Mouse (Mus musculus) forebrain, embryonic 14.5 days (tissue): ENCODE measurements around the gene Pnldc1. TPM values are rescaled to one million over a fixed set of nuclear protein-coding genes. Genes with fewer than 3 reads are reported as not detected.
"Not testable (repeated sequence)": the region's sequence is repeated elsewhere in the genome, so short reads cannot be mapped to it uniquely, and the experiment has no call there.

Experiments used
- ATAC-seq: fragments of 200-750 bp; cut with Nextera tagmentation; 2 replicates; pipeline ENCODE4 v1.8.0; 2017; ENCODE audit warnings: mild to moderate bottlenecking, moderate library complexity
- DNase-seq: peaks from one replicate; pipeline ENCODE4 v3.0.0-alpha.2; 2015; ENCODE audit warnings: low spot score
- H3K27ac ChIP-seq: fragments of 300-500 bp; sonication (generic); 2 replicates; pipeline ENCODE4 v1.5.1; 2014; ENCODE audit warnings: low read depth, mild to moderate bottlenecking, control low read depth, low read length, moderate library complexity
- H3K27me3 ChIP-seq: fragments of 300-500 bp; sonication (generic); replicated peaks from 2 replicates; pipeline ENCODE4 v1.6.1; 2014; ENCODE audit warnings: low read length, control low read depth, mixed read lengths; ENCODE audit not compliant: control insufficient read depth, insufficient read depth
- H3K36me3 ChIP-seq: fragments of 300-500 bp; sonication (generic); 2 replicates; pipeline ENCODE4 v1.6.1; 2014; ENCODE audit warnings: low read length, control low read depth; ENCODE audit not compliant: control insufficient read depth, insufficient read depth
- H3K4me1 ChIP-seq: fragments of 300-500 bp; sonication (generic); 2 replicates; pipeline ENCODE4 v1.6.1; 2014; ENCODE audit warnings: antibody characterized with exemption, low read length, control low read depth; ENCODE audit not compliant: control insufficient read depth, insufficient read depth
- H3K4me2 ChIP-seq: fragments of 300-500 bp; sonication (generic); 2 replicates; pipeline ENCODE4 v1.6.1; 2014; ENCODE audit warnings: mild to moderate bottlenecking, control low read depth, low read length
- H3K4me3 ChIP-seq: fragments of 300-500 bp; sonication (generic); 2 replicates; pipeline ENCODE4 v1.5.1; 2014; ENCODE audit warnings: low read depth, low read length, control low read depth
- H3K9ac ChIP-seq: fragments of 300-500 bp; sonication (generic); 2 replicates; pipeline ENCODE4 v1.6.1; 2014; ENCODE audit warnings: mild to moderate bottlenecking, low read length, control low read depth, moderate library complexity
- H3K9me3 ChIP-seq: fragments of 300-500 bp; sonication (generic); replicated peaks from 2 replicates; pipeline ENCODE4 v1.6.1; 2016; ENCODE audit warnings: low read length, control low read depth, mixed read lengths; ENCODE audit not compliant: control insufficient read depth
- WGBS: fragments of 180-500 bp; shearing (Covaris S2); extraction: QIAGEN DNeasy Blood & Tissue Kit; methylation state at CpG from one replicate; pipeline ENCODE4 v1.1.7; 2014; 5-methylcytosine and 5-hydroxymethylcytosine counted together
- polyA plus RNA-seq: library from polyadenylated mRNA; unstranded; fragments of >200 nt; fragmentation: Nextera tagmentation; extraction: Ambion mirVana; gene quantifications from 2 replicates; pipeline ENCODE4 v1.2.1, GENCODE M21; 2014

The Pnldc1 gene
- 1.5 and 2.2 TPM in 2 replicates for polyA plus RNA-seq

DNA sequence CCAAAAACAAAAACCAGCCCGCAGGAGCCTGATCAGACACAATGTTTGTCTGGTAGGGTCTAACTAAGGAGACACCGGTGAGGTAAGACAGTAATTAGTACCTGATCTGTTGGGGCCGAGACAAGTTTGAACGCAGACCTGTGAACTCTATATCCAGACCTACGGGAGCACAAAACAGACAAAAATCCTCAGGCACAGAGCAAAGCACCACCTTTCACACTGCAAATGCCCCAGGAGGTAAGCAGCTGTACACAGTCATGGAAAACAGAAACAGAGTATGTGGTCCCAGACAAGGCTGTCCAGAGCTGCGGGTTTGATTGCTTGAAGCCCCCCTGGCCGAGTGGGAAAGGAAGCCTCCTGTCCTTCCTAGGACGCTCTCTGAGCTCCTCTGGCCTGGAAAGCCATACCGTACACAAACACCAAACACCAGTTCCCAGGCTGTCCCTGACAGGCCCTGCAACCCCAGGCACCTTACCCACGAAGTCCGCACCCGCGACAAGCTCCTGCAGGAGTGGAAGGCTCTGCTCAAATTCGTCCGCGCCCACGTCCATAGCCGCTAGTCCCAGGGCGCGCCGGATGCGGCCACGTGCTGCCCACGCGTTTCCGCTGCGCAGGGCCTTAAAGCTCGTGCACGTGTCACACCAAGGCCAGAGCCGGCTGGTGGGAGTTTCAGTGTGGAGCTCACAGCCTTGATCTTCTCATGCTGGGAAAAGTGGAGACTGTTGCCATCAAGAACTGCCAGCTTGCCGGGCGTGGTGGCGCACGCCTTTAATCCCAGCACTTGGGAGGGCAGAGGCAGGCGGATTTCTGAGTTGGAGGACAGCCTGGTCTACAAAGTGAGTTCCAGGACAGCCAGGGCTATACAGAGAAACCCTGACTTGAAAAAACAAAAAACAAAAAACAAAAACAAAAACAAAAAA, at the start of gene Pnldc1:
Gene Pnldc1 (minus strand): TSS at position 870 of the 920 bp plus-strand sequence.
- ATAC-seq (no peak), DNase-seq (no peak)
- Histone ChIP-seq H3K27me3 (no peaks in the 10 kb centered on the region), H3K4me3 (no peak within 1 kb of the TSS), H3K4me1 (no peaks in the 10 kb centered on the region), H3K9me3 (no peaks in the 10 kb centered on the region), H3K4me2 (no peak within 1 kb of the TSS), H3K9ac (no peak within 1 kb of the TSS), H3K27ac (no peak within 1 kb of the TSS), H3K36me3 (peaks cover 46% of the 10 kb centered on the region)
- 82% methylated on average over 35 of the region's 35 CpGs for WGBS

DNA sequence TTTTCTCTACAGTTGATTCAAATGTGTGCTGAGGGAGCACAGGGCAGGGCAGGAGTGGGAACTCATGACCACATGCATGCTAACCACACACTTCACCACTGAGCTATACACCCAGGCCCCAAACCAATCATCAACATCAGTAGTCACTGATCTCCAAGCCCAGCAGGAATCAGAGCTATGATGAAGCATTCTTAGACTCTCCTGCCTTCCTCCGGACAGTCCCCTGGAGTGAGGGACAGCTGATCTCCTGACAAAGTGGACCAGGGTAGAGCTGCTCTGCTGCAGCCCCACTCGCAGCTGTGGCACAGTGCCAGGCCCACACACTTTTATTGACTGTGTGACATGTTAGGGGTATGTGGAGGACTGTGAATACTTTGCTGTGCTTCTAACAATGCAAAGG, 49.3 kb upstream of the Pnldc1 start:
- H3K36me3 ChIP-seq = peaks cover 21% of the 10 kb centered on the region
- not testable (repeated sequence) for DNase-seq, ATAC-seq, H3K4me1 ChIP-seq, H3K27me3 ChIP-seq, H3K27ac ChIP-seq, H3K9me3 ChIP-seq, H3K9ac ChIP-seq
- H3K4me2 ChIP-seq = peak overlapping the region; percentile 43
- H3K4me3 ChIP-seq = peak overlapping the region; percentile 18
- WGBS = 25% methylated on average over 1 of the region's 2 CpGs

DNA sequence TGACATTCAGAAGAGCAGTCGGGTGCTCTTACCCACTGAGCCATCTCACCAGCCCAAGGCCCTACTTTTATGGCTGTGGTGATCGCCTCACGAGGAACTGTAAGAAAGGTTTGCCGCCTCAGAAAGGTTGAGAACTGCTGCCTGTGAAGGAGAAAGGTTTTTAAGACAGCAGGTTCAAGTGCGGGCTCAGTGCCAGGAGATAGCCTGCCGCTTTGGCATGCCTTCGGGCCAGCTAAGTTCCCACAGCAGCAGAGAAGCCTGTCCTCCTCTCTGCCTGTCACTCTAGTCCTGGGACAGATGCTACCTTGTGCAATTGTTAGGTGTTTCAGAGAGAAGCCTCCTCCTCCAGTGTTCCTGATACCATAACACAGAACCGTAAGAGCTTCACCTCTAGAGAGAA, 46.6 kb upstream of the Pnldc1 start:
- 87% methylated on average over 8 of the region's 8 CpGs for WGBS
- peaks cover 9% of the 10 kb centered on the region; the same call in 1 of the 2 replicates for H3K4me1 ChIP-seq
- H3K4me3 ChIP-seq = no peak overlapping the region
- ATAC-seq (no peak), DNase-seq (no peak)
- no peak overlapping the region for H3K27ac ChIP-seq
- peaks cover 38% of the 10 kb centered on the region for H3K36me3 ChIP-seq
- H3K4me2 ChIP-seq = no peak overlapping the region
- no peaks in the 10 kb centered on the region for H3K9me3 ChIP-seq
- no peaks in the 10 kb centered on the region for H3K27me3 ChIP-seq
- H3K9ac ChIP-seq = no peak overlapping the region

DNA sequence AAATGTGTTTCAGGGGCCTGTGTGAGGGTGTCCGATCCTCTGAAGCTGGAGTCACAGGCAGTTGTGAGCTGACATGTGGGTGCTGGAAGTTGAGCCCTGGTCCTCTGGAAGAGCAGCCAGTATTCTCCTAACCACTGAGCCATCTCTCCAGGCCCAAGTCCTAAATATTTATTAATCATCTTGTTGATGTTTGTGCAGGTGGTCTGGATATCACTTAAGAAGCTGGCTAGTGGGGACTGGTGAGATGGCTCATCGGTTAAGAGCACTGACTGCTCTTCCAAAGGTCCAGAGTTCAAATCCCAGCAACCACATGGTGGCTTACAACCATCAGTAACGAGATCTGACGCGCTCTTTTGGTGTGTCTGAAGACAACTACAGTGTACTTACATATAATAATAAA, 39.6 kb upstream of the Pnldc1 start:
- no peak for DNase-seq
- 92% methylated on average over 5 of the region's 5 CpGs for WGBS
- Histone ChIP-seq H3K4me2 (no peak overlapping the region), H3K27ac (no peak overlapping the region), H3K36me3 (peaks cover 73% of the 10 kb centered on the region), H3K27me3 (no peaks in the 10 kb centered on the region), H3K9ac (no peak overlapping the region), H3K4me1 (no peaks in the 10 kb centered on the region), H3K9me3 (no peaks in the 10 kb centered on the region), H3K4me3 (no peak overlapping the region)
- no peak for ATAC-seq

DNA sequence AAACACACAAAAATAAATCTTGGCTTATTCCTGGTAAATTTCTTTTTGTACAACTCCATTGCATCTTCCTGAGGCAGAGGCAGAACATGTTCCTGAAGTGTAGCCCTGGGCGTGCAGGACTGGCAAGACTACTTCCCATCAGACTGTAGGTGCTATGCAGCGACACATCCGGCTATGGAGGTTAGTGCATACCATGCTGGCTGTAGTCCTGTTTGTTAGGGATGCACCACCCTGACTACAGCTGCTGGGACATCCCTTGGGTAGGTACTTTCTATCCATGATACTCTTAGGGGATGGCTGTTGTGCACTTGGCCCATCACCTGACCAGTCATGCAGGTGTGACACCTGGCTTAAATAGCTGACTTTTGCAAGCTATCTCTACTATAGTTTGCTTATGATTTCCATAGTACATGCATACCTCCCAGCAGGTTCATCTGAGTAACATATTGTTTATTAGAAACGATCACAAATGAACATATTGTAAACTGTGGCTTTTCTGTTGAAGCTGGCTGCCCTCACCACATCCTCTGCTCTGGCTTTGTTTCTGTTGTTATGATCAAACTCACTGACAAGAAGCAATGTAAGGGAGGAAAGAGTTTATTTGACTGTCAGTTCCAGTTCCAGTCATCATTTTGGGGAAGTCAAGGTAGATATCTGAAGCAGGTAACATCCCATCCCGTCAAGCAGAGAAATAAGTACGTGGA, 32.6 kb upstream of the Pnldc1 start:
- peaks cover 50% of the 10 kb centered on the region for H3K36me3 ChIP-seq
- no peaks in the 10 kb centered on the region for H3K27me3 ChIP-seq
- DNase-seq = no peak
- WGBS = 91% methylated on average over 6 of the region's 6 CpGs
- peaks cover 2% of the 10 kb centered on the region; the same call in 1 of the 2 replicates for H3K4me1 ChIP-seq
- no peak for ATAC-seq
- no peak overlapping the region for H3K9ac ChIP-seq
- H3K27ac ChIP-seq = no peak overlapping the region
- no peaks in the 10 kb centered on the region for H3K9me3 ChIP-seq
- H3K4me3 ChIP-seq = no peak overlapping the region
- no peak overlapping the region for H3K4me2 ChIP-seq

DNA sequence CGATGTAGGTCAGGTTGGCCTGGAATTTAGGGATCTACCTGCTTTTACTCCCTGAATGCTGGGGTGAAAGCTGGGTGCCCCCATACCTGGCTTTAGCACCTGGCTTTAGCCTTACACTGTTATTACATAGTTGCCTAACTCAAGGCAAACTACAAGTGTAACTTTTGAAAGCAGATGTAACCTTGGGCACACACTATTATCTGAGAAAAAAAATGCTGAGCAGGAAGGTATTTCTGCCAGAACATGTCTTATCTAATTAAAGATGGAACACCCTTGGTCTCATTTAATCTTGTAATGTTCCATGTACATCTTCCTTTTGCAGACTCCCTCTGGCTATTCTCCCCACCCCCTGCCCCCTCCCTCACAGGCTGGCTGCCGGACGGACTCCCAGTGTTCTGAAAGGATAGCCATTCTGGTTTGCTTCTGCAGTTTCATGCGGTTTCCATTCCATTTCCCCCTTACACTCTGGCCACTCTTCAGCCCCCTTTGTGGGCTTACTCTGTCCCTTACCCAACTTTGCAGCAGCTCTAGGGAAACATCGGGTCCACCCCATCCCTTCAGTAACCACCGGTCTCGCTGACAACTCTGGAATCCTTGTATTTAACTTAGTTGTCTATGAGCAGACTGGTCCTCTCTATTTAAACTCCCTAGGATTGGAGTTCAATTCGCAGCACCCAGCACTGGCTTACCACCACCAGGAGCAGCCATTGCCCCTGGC, 31.7 kb upstream of the Pnldc1 start:
- H3K27me3 ChIP-seq = no peaks in the 10 kb centered on the region
- H3K27ac ChIP-seq = no peak overlapping the region
- H3K36me3 ChIP-seq = peaks cover 44% of the 10 kb centered on the region
- peaks cover 2% of the 10 kb centered on the region; the same call in 1 of the 2 replicates for H3K4me1 ChIP-seq
- DNase-seq (no peak), ATAC-seq (no peak)
- WGBS = 79% methylated on average over 8 of the region's 8 CpGs
- H3K4me3 ChIP-seq = no peak overlapping the region
- H3K4me2 ChIP-seq = no peak overlapping the region
- H3K9ac ChIP-seq = no peak overlapping the region
- no peaks in the 10 kb centered on the region for H3K9me3 ChIP-seq

DNA sequence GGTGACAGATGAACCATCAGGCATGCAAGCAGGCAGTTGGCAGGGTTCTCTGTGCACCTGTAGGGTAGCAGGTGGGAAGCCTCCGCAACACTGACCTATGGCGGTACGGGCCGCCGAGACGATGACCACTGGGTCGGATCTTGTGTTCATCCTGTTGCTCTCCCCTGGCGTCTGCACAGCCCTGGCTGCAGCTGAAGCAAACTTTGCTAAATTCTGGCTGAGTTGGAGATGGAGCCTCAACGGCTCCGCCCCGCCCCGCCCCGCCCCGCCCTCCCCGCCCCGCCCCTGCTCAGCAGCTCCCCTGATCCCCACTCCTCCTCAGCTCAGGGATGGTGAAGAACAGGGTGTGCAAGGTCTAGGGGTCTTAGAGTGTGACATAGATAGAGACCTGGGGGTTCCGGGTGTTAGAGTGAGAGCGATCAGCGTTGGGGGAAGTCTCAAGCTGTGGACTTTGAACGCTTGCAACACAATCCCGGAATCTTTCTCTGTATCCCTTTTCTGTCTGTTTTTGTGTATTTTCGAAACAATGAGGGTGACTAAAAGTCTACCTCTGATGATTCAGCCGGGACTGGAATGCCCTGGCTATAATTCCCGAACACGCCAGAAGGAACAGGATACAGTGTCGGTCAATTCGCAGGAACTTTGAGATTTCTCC, 30.2 kb upstream of the Pnldc1 start, which contains the start of gene Acat3:
Gene Acat3 (minus strand): TSS at position 450 of the 655 bp plus-strand sequence.
- Histone ChIP-seq H3K9ac (no peak within 1 kb of the TSS), H3K4me1 (peaks cover 2% of the 10 kb centered on the region; the same call in 1 of the 2 replicates), H3K4me2 (peak within 1 kb of the TSS; percentile 43), H3K27ac (no peak within 1 kb of the TSS), H3K36me3 (peaks cover 31% of the 10 kb centered on the region), H3K27me3 (no peaks in the 10 kb centered on the region), H3K4me3 (peak within 1 kb of the TSS; percentile 14; the same call in 1 of the 2 replicates), H3K9me3 (no peaks in the 10 kb centered on the region)
- WGBS = 14% methylated on average over 27 of the region's 27 CpGs
- peak; percentile 65 for ATAC-seq
- DNase-seq = no peak
